Mouse (Mus musculus) c-Kit-positive CD71-positive TER-119-negative erythroid progenitor cells, embryonic 14.5 days (primary cell): ENCODE measurements around the gene Tcap.
"Not testable (repeated sequence)": the region's sequence is repeated elsewhere in the genome, so short reads cannot be mapped to it uniquely, and the experiment has no call there.

ENCODE experiments used
- DNase-seq: peaks from one replicate; pipeline ENCODE4 v3.0.0-alpha.2; 2013; ENCODE audit warnings: low read depth

Tcap gene

DNA sequence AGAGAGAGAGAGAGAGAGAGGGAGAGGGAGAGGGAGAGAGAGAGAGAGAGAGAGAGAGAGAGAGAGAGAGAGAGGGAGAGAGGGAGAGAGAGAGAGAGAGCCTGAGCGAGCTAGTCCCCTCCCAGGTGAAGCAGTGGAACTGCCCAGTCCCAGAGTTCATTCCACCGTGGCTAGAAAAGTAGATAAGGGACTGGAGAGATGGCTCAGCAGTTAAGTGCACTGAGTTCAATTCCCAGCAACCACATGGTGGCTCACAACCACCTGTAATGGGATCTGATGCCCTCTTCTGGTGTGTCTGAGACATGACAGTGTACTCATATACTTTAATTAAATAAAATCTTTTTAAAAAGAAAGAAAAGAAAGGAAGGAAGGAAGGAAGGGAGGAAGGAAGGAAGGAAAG, 1.2 kb upstream of the Tcap start:
- not testable (repeated sequence) for DNase-seq

- DNase-seq: no peak
Observed at GRCm38 (mm10) chr11:98384216-98384615, 605 bp downstream of the Tcap start.

DNA sequence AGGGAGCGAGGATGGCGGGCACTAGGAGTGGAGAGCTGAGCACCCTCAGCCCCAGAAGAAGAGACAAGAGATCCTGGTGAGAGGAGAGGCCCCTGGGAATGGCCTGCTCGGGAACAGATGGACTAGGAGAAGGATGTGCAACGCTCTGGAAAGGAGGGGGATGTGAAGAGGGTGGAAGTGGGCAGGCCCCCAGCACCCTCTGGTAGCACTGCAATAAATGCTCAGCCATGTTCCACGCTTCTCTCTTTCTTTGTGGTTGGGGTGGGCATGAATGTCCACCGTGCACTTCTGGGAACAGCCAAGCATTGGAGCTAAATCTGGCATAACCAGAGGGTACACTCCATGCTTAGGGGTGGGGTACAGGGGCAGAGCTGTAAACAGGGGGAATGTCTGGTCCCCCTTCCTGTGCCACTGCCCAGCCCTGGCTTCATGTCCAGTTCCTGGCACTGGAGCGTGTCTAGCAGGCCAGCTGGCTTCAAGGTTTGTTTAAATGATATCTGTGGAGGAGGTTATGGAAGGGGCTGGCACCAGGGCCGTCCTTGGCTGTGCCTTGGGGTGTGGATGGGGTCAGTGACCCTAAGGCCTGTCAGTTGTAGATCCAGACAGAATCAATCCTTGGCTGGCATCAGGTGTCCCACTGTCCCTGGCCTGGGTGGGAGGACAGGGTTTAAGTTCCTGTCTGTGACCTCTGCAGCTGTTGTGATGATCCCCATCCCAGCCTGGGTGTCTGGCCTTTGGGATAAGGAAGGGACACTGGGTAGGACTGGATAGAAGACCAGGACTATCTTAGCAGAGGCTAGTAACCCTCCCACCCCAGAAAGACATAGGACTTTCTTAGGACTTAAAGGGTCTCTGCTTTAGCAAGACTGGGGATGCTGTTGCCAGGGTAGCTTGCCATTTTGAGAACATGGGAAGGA, 1.4 kb downstream of the Tcap start:
- no peak for DNase-seq

GRCm38 (mm10) chr11:98385638-98386585, 2.3 kb downstream of the Tcap start, which contains the start of gene Pnmt:
Gene Pnmt, plus strand, starts transcription at chr11:98386450.
- no peak for DNase-seq

- no peak for DNase-seq
Observed at GRCm38 (mm10) chr11:98386596-98386995, 3.0 kb downstream of the Tcap start.

DNA sequence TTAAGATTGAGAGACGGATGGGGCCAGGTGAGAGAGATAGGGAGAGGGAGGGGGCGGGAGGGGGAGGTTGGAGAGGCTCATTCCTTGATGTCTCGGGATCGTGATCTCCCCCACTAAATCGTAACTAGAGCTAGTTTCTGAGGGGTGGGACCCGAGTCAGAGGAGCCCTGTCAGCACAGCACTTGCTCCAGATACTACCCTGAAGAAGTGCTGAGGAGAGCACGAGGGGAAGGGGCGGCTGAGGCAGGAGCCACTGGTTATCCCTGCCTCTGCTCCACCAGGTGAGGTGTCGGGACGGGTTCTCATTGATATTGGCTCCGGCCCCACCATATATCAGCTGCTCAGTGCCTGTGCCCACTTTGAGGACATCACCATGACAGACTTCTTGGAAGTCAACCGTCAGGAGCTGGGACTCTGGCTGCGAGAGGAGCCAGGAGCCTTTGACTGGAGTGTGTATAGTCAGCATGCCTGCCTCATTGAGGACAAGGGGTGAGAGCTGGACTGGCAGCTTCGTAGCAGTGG, 3.5 kb downstream of the Tcap start:
- no peak for DNase-seq

- DNase-seq: no peak
Observed at GRCm38 (mm10) chr11:98388282-98388681, 4.7 kb downstream of the Tcap start.

DNA sequence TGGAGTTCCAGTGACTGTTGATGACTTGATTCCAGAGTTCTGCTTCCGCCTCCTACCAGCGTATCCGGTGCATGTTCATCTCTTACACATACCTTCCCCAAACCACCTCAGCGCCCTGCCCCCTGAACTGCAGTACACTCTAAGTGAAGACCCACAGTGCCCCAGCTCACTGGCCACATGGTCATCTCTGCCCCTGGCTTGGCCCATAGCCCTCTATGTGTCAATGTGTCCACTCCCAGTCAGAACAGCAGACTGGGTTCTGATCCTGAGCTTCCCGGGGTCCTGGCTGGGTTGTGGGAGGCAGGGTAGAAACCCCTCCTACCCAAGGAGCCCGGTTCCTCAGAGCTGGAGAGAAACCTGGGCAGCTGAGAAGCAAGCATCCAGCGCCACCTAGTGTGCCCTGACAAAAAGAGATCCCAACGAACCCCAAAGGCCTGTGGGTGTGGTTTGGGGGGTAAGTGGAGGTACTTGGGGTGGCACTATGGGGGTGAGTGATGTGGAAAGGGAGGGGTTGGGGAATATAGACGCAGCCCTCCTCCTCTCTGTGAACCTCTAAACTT, 5.7 kb downstream of the Tcap start:
- DNase-seq: peak; percentile 48

DNA sequence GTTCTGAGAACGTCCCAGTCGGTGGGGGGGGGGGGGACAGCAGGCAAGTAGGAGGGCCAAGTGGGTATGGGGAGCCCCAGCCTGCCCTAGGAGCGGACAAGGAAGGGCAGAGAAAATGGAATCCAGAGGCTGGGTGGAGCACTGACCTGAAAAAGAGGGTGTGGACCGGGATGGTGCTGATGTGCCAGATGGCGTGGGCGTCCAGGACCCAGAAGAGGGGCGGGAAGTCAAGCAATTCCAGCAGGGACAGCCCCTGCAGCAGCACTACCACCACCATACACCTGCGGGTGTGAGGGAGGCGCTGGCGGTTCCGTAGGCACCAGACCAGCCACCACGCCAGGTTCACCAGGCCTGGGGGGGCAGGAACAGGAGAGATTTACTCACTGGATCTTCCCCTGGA, 6.5 kb downstream of the Tcap start:
- no peak for DNase-seq

DNA sequence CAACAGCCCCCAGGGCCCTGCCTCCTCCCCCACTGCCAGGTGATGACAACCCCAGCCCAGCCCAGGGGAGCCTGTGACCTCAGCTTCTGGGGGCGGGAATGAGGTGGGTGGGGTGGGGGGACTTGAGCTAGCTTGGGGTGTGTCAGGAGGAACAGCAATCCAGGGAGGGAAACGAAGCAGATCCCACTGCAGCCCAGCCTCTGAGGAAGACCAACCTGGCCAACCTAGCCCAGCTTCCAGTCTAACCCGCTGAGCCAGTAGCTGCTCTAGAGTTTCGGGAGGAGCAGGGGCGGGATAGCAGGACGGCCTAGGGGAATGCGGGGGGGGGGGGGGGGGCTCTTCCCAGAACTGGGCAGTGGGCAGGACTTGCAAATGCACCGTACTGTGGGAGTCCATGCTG, 8.4 kb downstream of the Tcap start:
- DNase-seq: no peak

DNA sequence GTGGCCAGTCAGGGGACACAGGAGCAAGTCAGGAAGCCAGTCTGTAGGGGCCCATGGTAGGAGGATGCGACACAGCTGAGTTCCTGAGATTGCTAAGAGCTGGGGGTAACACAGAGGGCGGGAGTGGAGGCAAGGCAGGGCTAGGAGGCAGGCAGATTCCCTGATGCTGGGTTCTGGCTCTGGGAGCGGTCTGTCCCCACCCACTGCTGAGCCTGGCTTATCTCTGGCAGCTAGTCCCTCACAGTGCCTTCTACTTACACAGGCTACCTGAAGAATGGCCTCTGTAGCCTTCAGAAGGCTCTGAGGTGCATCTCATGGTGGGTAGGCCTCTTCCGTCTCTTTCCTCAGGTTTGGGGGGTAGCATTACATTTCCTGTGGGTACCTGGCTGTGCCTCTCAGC, 9.0 kb downstream of the Tcap start:
- DNase-seq: peak; percentile 56

DNA sequence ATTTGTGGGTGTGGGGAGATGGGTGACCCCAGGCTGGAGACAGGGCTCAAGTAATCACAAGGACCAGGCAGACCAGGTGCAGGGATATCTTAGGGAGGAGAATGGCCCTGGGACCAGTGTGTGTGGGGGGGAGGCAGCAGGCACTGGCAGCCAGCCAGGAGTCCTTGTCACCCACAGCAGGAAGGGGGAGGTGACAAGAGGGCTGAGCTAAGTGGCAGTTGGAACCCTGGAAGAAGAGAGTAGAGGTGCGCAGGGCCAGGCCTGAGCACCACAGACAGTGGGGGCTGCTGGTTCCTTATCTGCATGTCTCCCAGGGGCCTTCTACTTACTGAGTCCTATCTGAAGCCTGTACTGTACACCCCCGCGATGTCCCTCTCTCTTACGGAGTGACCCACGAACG, 9.7 kb downstream of the Tcap start:
- peak; percentile 57 for DNase-seq

DNA sequence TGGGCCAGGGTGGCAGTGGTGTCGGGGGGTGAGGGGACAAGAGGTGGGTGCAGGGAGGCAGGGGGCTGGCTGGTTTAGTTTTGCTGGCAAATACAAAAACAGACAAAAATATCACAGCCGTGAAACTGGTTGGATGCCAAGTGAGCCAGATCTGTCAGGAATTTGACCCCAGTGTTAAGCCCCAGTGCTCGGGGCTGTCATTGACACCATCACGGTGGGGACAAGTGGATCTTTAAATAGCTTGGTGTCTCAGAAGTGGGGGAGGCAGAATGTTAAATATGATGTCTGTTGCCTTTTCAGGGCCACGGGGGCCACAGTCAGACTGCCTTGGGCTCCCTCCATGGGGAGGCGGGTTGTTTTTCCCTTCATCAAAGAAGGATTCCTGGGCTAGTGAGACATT, 10.7 kb downstream of the Tcap start:
- DNase-seq: no peak

DNA sequence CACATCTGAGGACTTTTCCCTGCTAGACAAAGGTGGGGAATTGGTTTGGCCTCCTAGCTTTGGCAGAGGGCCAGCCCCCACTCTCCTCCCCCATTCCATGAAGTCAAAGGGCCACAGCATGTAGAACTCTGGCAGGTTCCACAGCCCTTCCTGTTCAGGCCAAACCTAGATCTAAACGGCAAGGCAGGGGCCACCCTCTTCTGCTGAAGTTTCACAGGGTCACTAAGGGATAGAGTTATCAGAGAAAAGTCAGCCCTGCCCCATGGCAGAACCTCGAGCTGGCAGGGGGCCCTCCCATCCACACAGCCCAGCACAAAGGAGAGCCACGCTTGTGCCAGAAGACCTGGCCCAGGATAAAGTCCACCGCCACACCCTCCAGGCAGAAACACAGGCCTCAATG, 11.4 kb downstream of the Tcap start:
- no peak for DNase-seq

DNA sequence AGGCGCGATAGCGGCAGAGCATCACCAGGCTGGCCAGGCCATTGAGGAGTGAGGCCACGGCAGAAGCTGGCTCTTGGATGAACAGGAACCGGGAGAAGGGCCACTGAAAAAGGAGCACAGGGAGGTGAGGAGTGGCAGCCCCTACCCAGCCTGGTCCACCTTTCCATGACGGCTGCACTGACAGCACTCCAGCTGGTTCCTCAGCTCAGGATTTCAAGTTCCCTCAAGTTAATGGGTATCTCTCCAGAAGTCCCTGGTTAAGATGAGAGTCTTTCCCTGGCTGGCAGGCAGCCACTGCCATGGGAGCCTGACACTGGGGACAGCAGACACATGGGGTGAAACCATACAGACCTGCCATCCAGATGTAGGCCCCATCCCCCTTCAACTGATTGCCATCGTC, 14.3 kb downstream of the Tcap start:
- no peak for DNase-seq

GRCm38 (mm10) chr11:98400161-98400726, 16.6 kb downstream of the Tcap start, which contains the start of gene Pgap3:
Gene Pgap3, minus strand, starts transcription at chr11:98400490.
- peak; percentile 79 for DNase-seq

DNA sequence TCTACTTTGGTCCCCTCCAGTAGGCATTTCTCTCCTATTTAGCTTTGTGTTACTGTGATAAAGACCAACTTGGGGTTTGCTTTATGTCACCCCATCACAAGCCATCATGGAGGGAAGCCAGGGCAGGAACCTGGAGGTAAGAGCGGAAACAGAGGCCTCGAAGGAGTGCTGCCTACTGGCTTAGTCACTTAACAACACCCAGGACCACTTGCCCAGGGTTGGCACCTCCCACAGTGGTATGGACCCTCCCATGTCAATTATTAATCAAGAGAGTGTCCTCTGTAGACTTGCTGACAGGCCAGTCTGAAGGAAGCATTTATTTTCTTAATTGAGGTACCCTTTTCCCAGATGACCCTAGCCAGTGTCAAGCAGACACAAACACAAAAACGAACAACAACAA, 17.2 kb downstream of the Tcap start:
- DNase-seq: no peak

GRCm38 (mm10) chr11:98406621-98407020, 23.0 kb downstream of the Tcap start:
- no peak for DNase-seq

- DNase-seq: no peak
Observed at GRCm38 (mm10) chr11:98408872-98409271, 25.3 kb downstream of the Tcap start.

DNA sequence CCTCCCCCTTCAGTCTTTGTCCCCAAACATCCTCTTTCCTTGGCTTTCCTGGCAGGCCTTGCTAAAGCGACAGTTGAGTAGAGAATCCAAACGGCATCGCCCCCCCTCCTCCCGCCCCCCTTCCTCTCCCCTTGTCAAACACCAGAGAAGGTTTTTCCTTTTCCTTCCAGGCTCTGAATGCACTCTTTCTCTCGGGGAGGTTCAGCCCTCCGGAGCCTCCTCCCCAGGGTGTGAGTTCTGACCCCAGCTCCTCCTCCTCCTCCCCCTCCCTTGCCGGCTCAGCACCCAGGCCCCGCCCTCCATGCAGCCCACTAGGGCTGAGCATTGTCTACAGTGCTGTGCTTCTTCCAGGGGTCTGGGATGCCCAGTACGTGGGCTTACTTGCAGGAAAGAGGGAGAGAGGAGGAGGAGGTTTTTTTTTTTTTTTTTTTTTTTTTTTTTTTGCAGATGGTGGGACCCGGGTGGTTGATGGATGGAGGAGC, 25.8 kb downstream of the Tcap start:
- DNase-seq: no peak

DNA sequence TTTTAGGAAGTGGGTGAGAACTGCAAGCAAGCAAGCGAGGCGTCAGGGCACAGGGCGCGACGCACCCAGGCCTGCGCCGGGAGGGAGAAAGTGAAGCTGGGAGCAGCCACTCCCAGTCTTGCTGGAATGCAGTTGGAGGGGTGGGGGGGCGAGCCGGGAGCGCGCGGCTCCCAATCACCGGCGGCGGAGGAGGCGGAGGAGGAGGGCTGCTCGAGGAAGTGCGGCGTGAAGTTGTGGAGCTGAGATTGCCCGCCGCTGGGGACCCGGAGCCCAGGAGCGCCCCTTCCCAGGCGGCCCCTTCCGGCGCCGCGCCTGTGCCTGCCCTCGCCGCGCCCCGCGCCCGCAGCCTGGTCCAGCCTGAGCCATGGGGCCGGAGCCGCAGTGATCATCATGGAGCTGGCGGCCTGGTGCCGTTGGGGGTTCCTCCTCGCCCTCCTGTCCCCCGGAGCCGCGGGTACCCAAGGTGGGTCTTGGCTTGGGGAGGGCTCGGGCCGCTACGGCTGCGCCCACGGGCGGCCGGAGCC, 28.7 kb downstream of the Tcap start, which contains the start of gene Erbb2:
Gene Erbb2 (plus strand): TSS at position 198 of the 524 bp plus-strand sequence.
- DNase-seq: no peak
